Mouse (Mus musculus) CD8-positive naive resting alpha-beta T cell, adult 57 days (primary cell): ENCODE results near the gene Mageb16. TPM values are rescaled to one million over a fixed set of nuclear protein-coding genes. Genes with fewer than 3 reads are reported as not detected.

Experiments
- total RNA-seq: library from RNA; stranded (reverse); gene quantifications from one replicate; pipeline ENCODE4 v1.2.4, GENCODE M21; 2023

Mageb16 gene
- total RNA-seq = not detected

DNA sequence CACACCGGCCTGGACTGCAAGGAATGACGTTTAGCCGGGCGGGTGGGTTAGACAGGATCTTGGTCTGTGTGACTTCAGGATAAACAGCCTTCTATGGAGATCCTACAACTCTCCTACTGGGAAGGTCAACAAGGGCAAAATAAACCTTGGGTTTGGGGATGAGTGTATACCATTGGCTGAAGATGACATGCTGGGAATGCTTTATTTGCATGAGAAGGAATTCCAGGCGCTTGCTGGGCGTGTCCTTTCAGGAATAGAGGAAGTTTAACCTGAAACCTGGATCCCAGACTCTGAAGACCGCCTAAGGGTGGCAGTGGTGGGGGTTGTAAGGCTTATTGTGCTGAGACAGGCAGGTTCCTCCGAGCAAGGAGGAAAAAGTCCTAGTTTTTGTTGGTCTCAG lies at the start of gene Mageb16:
TSS of gene Mageb16 (minus strand) at position 25 of the 400 bp plus-strand sequence.

Other genes starting within 250 kb of the Mageb16 start
- gene Gm7173, start 154.2 kb downstream of the Mageb16 start, total RNA-seq = not detected